Mouse (Mus musculus) ovary, adult 2 months (tissue): Measurements from ENCODE around the gene Ccdc173. TPM values are rescaled to one million over a fixed set of nuclear protein-coding genes. Genes with fewer than 3 reads are reported as not detected.

Source experiments
- polyA plus RNA-seq: library from polyadenylated mRNA; depleted of rRNA; stranded (reverse); fragments of >200 nt; gene quantifications from 2 replicates; pipeline ENCODE4 v1.2.3, GENCODE M21; 2012; rRNA removed

The Ccdc173 gene
- 0.31 TPM in 1 of 2 replicates, not detected in the other for polyA plus RNA-seq

GRCm38 (mm10) chr2:69789429-69790069 is at the start of gene Ccdc173, which contains the start of gene Phospho2:
Gene Ccdc173 (minus strand): TSS chr2:69789575.
Gene Phospho2 (plus strand): TSS chr2:69789623.

GRCm38 (mm10) chr2:69821711-69822110 is 32.3 kb upstream of the Ccdc173 start, which contains the start of gene Klhl23:
Gene Klhl23 (plus strand): TSS chr2:69821944.

GRCm38 (mm10) chr2:69722273-69722649 is 67.1 kb downstream of the Ccdc173 start, which contains the start of gene Ppig:
Gene Ppig (plus strand): TSS chr2:69722545.

GRCm38 (mm10) chr2:69712981-69713625 is 76.3 kb downstream of the Ccdc173 start, which contains the start of gene Fastkd1:
Gene Fastkd1 (minus strand): TSS chr2:69713516.

Other genes with a start within 250 kb of the Ccdc173 start
- gene Lrp2, start 203.5 kb downstream of the Ccdc173 start, polyA plus RNA-seq = 2.1 and 2.8 TPM in 2 replicates
- gene Bbs5, start 142.4 kb downstream of the Ccdc173 start, polyA plus RNA-seq = 0.94 and 1.5 TPM in 2 replicates
- gene Klhl41, start 119.5 kb downstream of the Ccdc173 start, polyA plus RNA-seq = not detected in 2 replicates
- gene Fastkd1, start 76.1 kb downstream of the Ccdc173 start, polyA plus RNA-seq = 3.8 and 4.6 TPM in 2 replicates
- gene Ppig, start 67.0 kb downstream of the Ccdc173 start, polyA plus RNA-seq = 0.51 and 1.1 TPM in 2 replicates
- gene Phospho2, start within 50 bp of the Ccdc173 start, polyA plus RNA-seq = 89.7 and 96.6 TPM in 2 replicates
- 8.7 and 10.2 TPM in 2 replicates for gene Klhl23, start 32.4 kb upstream of the Ccdc173 start, polyA plus RNA-seq
- 0.47 and 0.54 TPM in 2 replicates for gene Ssb, start 72.0 kb upstream of the Ccdc173 start, polyA plus RNA-seq
- 1.8 and 5.2 TPM in 2 replicates for gene Mettl5, start 96.0 kb upstream of the Ccdc173 start, polyA plus RNA-seq
- gene Ubr3, start 107.7 kb upstream of the Ccdc173 start, polyA plus RNA-seq = 10.5 and 15.0 TPM in 2 replicates
- 0.77 and 1.3 TPM in 2 replicates for gene Myo3b, start 249.6 kb upstream of the Ccdc173 start, polyA plus RNA-seq